Mouse (Mus musculus) retina, postnatal 1 day (tissue): ENCODE measurements around the gene Tuba4a.

Experiments used
- DNase-seq: peaks from one replicate; pipeline ENCODE4 v3.0.0-alpha.2; 2012

The Tuba4a gene

GRCm38 (mm10) chr1:75219531-75219930 is at the start of gene Tuba4a:
Gene Tuba4a, minus strand, starts transcription at chr1:75219865.
- DNase-seq: peak; percentile 47

- peak; percentile 67 for DNase-seq
Measured at GRCm38 (mm10) chr1:75264091-75264880, 44.6 kb upstream of the Tuba4a start, which contains the start of gene Ptprn. Gene Ptprn, minus strand, starts transcription at chr1:75264502.

- peak; percentile 82 for DNase-seq
Measured at GRCm38 (mm10) chr1:75262969-75263951, 43.6 kb upstream of the Tuba4a start.

GRCm38 (mm10) chr1:75261278-75261677 is 41.6 kb upstream of the Tuba4a start:
- no peak for DNase-seq

- DNase-seq: no peak
Measured at GRCm38 (mm10) chr1:75255516-75256046, 35.9 kb upstream of the Tuba4a start.

GRCm38 (mm10) chr1:75254625-75255013 is 35.0 kb upstream of the Tuba4a start:
- no peak for DNase-seq

- DNase-seq: peak; percentile 84
Measured at GRCm38 (mm10) chr1:75253849-75254624, 34.4 kb upstream of the Tuba4a start.

- no peak for DNase-seq
Measured at GRCm38 (mm10) chr1:75253029-75253428, 33.4 kb upstream of the Tuba4a start.

- DNase-seq: no peak
Measured at GRCm38 (mm10) chr1:75252308-75252707, 32.6 kb upstream of the Tuba4a start.

GRCm38 (mm10) chr1:75251112-75251970 is 31.7 kb upstream of the Tuba4a start:
- DNase-seq: peak; percentile 85

GRCm38 (mm10) chr1:75250498-75250897 is 30.8 kb upstream of the Tuba4a start:
- peak; percentile 44 for DNase-seq

GRCm38 (mm10) chr1:75248041-75248772 is 28.5 kb upstream of the Tuba4a start:
- DNase-seq: no peak

- DNase-seq: no peak
Measured at GRCm38 (mm10) chr1:75247071-75247930, 27.6 kb upstream of the Tuba4a start.

- peak; percentile 82 for DNase-seq
Measured at GRCm38 (mm10) chr1:75244836-75245235, 25.2 kb upstream of the Tuba4a start.

- no peak for DNase-seq
Measured at GRCm38 (mm10) chr1:75244175-75244826, 24.6 kb upstream of the Tuba4a start.

- DNase-seq: no peak
Measured at GRCm38 (mm10) chr1:75243411-75243810, 23.7 kb upstream of the Tuba4a start.

GRCm38 (mm10) chr1:75239591-75239990 is 19.9 kb upstream of the Tuba4a start:
- no peak for DNase-seq

- DNase-seq: peak; percentile 87
Measured at GRCm38 (mm10) chr1:75236117-75237050, 16.7 kb upstream of the Tuba4a start, which contains the start of gene Dnajb2. Gene Dnajb2, plus strand, starts transcription at chr1:75236406.
